Mouse (Mus musculus): ENCODE data around the gene Tac4.

DNA sequence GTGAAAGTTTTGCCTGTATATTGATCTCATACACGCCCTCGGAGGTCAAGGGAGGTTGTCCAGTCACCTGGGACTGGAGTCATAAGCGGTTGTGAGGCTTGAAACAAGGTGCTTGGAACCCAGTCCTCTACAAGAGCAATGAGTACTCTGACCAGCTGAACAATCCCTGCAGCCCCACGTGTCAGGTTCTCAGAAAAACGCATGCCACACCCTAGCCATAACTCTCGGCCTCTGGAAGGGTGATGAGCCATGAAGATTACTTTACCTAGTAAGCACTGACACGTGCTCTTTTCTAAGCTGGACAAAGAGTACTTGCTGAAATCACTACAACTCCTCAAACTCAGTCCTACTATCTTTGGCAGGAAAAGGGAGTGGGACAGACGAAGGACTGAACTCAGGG, 46.2 kb downstream of the Tac4 start:
- TF ChIP-seq EP300 (IDR thresholded peaks at IDR 0.05; ENCODE audit: low read length) (no peak), ZNF384 (IDR thresholded peaks at IDR 0.05; ENCODE audit: low read depth, low read length) (no peak), CTCF (conservative IDR thresholded peaks at IDR 0.05 in 1 of 2, IDR thresholded peaks at IDR 0.05 in 1 of 2; ENCODE audit: low read depth in 2 of 2, low read length in 2 of 2) (no peak), ZKSCAN1 (IDR thresholded peaks at IDR 0.05; ENCODE audit: borderline replicate concordance, low read depth, low read length) (no peak), ZC3H11A (IDR thresholded peaks at IDR 0.05; ENCODE audit: low read depth, low read length) (no peak), POLR2A (IDR thresholded peaks at IDR 0.05; ENCODE audit: low read depth, low read length) (no peak), E2F4 (IDR thresholded peaks at IDR 0.05; ENCODE audit: insufficient replicate concordance, low read depth, low read length) (no peak), TCF12 (IDR thresholded peaks at IDR 0.05; ENCODE audit: low read depth, low read length) (no peak), NRF1 (IDR thresholded peaks at IDR 0.05; ENCODE audit: low read depth, low read length) (no peak), MAFK (IDR thresholded peaks at IDR 0.05; ENCODE audit: insufficient replicate concordance, low read length) (no peak)
